Mouse (Mus musculus): ENCODE measurements around the gene A730061H03Rik. TPM values are rescaled to one million over a fixed set of nuclear protein-coding genes. Genes with fewer than 3 reads are reported as not detected.

The A730061H03Rik gene
- polyA plus RNA-seq, 1 experiment: not detected

GRCm38 (mm10) chr14:55542268-55542667 lies 17.9 kb downstream of the A730061H03Rik start:
- Histone ChIP-seq H3K4me1 (ENCODE audit: control insufficient read depth) (peaks cover 46% of the 10 kb centered on the region), H3K9me3 (ENCODE audit: control insufficient read depth, low read length) (no peaks in the 10 kb centered on the region), H3K27me3 (ENCODE audit: control insufficient read depth) (no peaks in the 10 kb centered on the region), H3K36me3 (ENCODE audit: control insufficient read depth) (peaks cover 56% of the 10 kb centered on the region), H3K4me3 (replicated peaks) (peak overlapping the region; percentile 5)
- TF ChIP-seq GATA1 (IDR thresholded peaks at IDR 0.05; ENCODE audit: low read length) (no peak), TAL1 (IDR thresholded peaks at IDR 0.05; ENCODE audit: low read length) (no peak)

DNA sequence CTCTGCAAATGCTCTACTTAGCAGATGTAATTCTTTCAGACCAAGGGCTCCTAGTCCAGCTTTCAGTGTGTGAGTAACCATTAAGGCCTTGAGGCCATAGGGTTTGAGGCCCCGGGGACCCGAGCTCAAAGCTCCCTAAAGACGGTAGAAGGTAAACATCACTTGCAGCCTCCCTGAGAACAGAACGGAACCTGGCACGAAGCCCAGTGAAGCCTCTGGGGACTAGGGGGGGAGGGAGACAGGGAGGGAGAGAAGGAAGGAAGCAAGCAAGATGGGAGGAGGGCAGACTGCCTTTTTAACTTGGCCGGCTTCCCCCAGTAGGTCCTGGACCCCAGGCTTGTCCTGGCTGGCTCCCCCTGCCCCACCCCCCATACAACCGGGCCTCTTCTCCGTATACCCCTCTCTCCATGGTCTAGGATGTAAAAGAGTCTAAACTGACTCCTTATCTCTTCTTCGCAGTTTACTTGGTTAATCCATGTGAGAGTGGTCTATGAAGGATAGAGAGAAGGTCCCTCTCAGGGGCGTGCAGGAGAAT lies 19.4 kb downstream of the A730061H03Rik start:
- peak overlapping the region; percentile 84 for H3K4me3 ChIP-seq (replicated peaks)
- peaks cover 42% of the 10 kb centered on the region for H3K36me3 ChIP-seq (ENCODE audit: control insufficient read depth)
- H3K9me3 ChIP-seq (ENCODE audit: control insufficient read depth, low read length): no peaks in the 10 kb centered on the region
- TF ChIP-seq TAL1 (IDR thresholded peaks at IDR 0.05; ENCODE audit: low read length): no peak
- TF ChIP-seq GATA1 (IDR thresholded peaks at IDR 0.05; ENCODE audit: low read length): no peak
- H3K27me3 ChIP-seq (ENCODE audit: control insufficient read depth): no peaks in the 10 kb centered on the region
- peaks cover 59% of the 10 kb centered on the region for H3K4me1 ChIP-seq (ENCODE audit: control insufficient read depth)

DNA sequence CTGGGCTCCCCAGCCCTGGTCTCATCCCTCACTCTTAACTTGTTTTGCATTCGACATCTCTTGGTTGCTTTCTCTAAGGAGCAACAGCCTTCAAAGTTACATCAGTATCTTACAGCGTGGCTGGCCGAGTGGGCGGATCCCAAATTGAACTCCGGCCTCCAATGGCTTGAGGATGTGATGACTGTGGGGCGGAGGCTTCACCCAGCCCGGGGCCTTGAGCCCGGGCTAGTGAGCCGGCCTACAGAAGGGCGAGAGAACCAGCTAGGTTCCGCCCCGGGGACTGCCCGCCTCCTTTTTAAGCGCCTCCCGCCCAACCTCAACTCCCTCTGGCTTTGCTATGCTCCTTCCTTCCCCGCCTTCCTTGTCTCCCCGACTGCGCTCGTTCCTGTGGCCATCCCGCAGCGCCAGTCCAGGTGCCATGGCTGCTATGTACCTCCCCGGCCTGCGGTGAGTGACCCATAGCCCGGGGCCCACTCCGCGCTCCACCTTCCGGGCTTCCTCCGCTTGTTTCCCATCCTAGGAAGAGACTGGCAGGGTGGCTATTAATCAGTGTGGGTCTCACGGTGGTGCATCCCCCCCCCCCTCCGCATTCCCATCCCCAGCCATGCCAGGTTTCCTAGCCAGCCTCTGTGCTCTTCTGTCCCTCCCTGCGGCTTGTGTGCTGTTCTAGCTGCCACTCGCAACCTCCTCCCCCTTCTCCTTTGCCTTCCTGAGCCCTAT lies 20.0 kb downstream of the A730061H03Rik start, which contains the start of gene Pck2:
Pck2 (plus strand) TSS at position 200 of the 720 bp plus-strand sequence.
- Histone ChIP-seq H3K4me1 (ENCODE audit: control insufficient read depth) (peaks cover 59% of the 10 kb centered on the region), H3K27me3 (ENCODE audit: control insufficient read depth) (no peaks in the 10 kb centered on the region)
- TF ChIP-seq GATA1 (IDR thresholded peaks at IDR 0.05; ENCODE audit: low read length) (no peak), TAL1 (IDR thresholded peaks at IDR 0.05; ENCODE audit: low read length) (no peak)

GRCm38 (mm10) chr14:55536116-55536745 lies 24.0 kb downstream of the A730061H03Rik start:
- peaks cover 41% of the 10 kb centered on the region for H3K4me1 ChIP-seq (ENCODE audit: control insufficient read depth)
- no peak overlapping the region for H3K4me3 ChIP-seq (replicated peaks)
- TF ChIP-seq TAL1 (IDR thresholded peaks at IDR 0.05; ENCODE audit: low read length) (no peak), GATA1 (IDR thresholded peaks at IDR 0.05; ENCODE audit: low read length) (no peak)
- no peaks in the 10 kb centered on the region for H3K36me3 ChIP-seq (ENCODE audit: control insufficient read depth)
- H3K9me3 ChIP-seq (ENCODE audit: control insufficient read depth, low read length): no peaks in the 10 kb centered on the region
- peaks cover 4% of the 10 kb centered on the region; the same call in 1 of the 2 replicates for H3K27me3 ChIP-seq (ENCODE audit: control insufficient read depth)

More for the DNA sequence above, 20.0 kb downstream of the A730061H03Rik start, which contains the start of gene Pck2:
- peaks cover 36% of the 10 kb centered on the region for H3K36me3 ChIP-seq (ENCODE audit: control insufficient read depth)
- no peaks in the 10 kb centered on the region for H3K9me3 ChIP-seq (ENCODE audit: control insufficient read depth, low read length)
- H3K4me3 ChIP-seq (replicated peaks): peak within 1 kb of the TSS; percentile 84

DNA sequence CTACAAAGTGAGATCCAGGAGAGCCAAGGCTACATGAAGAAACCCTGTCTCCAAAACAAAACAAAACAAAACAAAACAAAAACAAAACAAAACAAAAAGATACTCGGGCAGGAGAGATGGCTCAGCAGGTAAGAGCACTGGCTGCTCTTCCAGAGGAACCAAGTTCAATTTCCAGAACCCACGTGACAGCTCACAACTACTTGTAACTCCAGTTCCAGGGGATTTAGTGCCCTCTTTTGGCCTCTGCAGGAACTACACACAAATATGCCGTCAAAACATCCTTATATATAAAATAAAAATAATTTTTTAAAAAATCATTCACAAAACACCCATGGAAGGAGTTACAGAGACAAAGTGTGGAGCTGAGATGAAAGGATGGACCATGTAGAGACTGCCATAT lies 32.3 kb downstream of the A730061H03Rik start:
- Histone ChIP-seq H3K36me3 (ENCODE audit: control insufficient read depth) (no peaks in the 10 kb centered on the region), H3K4me1 (ENCODE audit: control insufficient read depth) (no peaks in the 10 kb centered on the region; the same call in 1 of the 2 replicates), H3K4me3 (replicated peaks) (no peak overlapping the region), H3K9me3 (ENCODE audit: control insufficient read depth, low read length) (no peaks in the 10 kb centered on the region), H3K27me3 (ENCODE audit: control insufficient read depth) (peaks cover 54% of the 10 kb centered on the region)
- no peak for TF ChIP-seq GATA1 (IDR thresholded peaks at IDR 0.05; ENCODE audit: low read length)
- no peak for TF ChIP-seq TAL1 (IDR thresholded peaks at IDR 0.05; ENCODE audit: low read length)

DNA sequence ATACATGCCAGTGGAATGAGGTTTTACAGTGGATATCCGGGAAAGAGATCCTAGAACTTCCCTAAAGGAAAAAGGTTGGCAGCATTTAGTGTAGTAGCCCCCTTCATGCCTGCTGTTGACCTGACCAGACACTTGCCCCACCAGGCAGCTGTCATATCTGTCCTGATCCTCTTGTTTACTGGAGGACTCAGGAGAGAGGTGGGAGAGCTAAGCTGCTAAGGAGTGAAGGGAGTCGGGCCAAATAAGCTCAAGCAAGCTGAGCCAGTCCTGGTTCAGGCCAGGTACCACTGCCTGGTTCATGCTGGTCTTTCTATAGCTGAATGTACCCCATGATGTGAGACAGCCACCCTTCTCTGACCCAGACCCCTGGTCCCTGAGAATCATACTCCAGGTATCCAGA lies 33.5 kb downstream of the A730061H03Rik start:
- no peaks in the 10 kb centered on the region for H3K36me3 ChIP-seq (ENCODE audit: control insufficient read depth)
- H3K27me3 ChIP-seq (ENCODE audit: control insufficient read depth): peaks cover 65% of the 10 kb centered on the region
- TF ChIP-seq TAL1 (IDR thresholded peaks at IDR 0.05; ENCODE audit: low read length) (no peak), GATA1 (IDR thresholded peaks at IDR 0.05; ENCODE audit: low read length) (no peak)
- no peak overlapping the region for H3K4me3 ChIP-seq (replicated peaks)
- no peaks in the 10 kb centered on the region; the same call in 1 of the 2 replicates for H3K4me1 ChIP-seq (ENCODE audit: control insufficient read depth)
- H3K9me3 ChIP-seq (ENCODE audit: control insufficient read depth, low read length): no peaks in the 10 kb centered on the region; the same call in 1 of the 2 replicates

DNA sequence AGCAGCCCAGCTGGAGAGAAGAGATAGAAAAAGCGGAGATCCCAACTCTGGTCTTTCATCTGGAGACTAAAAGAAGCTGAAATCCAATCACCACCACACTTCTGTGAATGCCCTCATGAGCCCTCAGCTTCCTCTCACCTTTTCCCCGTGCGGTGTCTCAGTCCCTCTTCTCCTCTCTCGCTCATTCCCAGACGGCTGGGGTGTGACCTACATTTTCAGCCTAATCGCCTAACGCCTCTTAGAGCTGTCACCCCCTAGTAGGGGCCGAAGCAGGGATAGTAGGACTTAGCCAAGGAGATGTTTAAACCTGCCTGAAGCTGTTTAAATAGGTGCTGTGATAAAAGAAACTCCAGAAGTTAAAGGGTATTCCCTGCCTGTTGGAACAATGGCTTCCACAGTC lies 35.4 kb downstream of the A730061H03Rik start, which contains the start of gene Nrl:
Nrl (minus strand) TSS at position 197 of the 400 bp plus-strand sequence.
- TF ChIP-seq GATA1 (IDR thresholded peaks at IDR 0.05; ENCODE audit: low read length) (no peak), TAL1 (IDR thresholded peaks at IDR 0.05; ENCODE audit: low read length) (no peak)
- H3K27me3 ChIP-seq (ENCODE audit: control insufficient read depth): peaks cover 76% of the 10 kb centered on the region
- H3K4me3 ChIP-seq (replicated peaks): no peak within 1 kb of the TSS
- H3K36me3 ChIP-seq (ENCODE audit: control insufficient read depth): no peaks in the 10 kb centered on the region
- peaks cover 7% of the 10 kb centered on the region for H3K4me1 ChIP-seq (ENCODE audit: control insufficient read depth)
- H3K9me3 ChIP-seq (ENCODE audit: control insufficient read depth, low read length): peaks cover 6% of the 10 kb centered on the region; the same call in 1 of the 2 replicates

DNA sequence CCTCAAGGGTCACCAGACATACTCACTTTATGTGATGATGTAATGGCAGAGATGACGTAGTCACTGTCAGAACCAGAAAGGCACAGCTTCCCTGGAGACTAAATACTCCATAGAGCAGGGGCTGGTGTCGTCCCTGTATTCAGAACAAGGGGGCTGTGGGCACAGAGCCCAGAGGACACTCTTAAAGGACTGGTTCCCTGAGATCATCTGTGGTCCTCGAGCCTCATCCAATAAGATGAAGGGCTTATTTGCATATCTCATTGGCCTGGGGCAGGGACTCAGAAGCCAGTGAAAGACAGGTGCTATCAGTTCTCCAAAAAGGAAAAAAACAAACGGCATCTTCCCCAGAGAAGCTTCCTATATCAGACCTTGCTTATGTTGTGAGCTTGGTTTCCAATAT lies 36.1 kb downstream of the A730061H03Rik start:
- Histone ChIP-seq H3K9me3 (ENCODE audit: control insufficient read depth, low read length) (peaks cover 6% of the 10 kb centered on the region; the same call in 1 of the 2 replicates), H3K4me3 (replicated peaks) (no peak overlapping the region), H3K36me3 (ENCODE audit: control insufficient read depth) (no peaks in the 10 kb centered on the region), H3K4me1 (ENCODE audit: control insufficient read depth) (peaks cover 7% of the 10 kb centered on the region), H3K27me3 (ENCODE audit: control insufficient read depth) (peaks cover 76% of the 10 kb centered on the region)
- TF ChIP-seq GATA1 (IDR thresholded peaks at IDR 0.05; ENCODE audit: low read length) (no peak), TAL1 (IDR thresholded peaks at IDR 0.05; ENCODE audit: low read length) (no peak)

Measured in erythroblast, embryonic 14.5 days (primary cell).